Mouse (Mus musculus): ENCODE measurements around the gene 2700049A03Rik.

Gene 2700049A03Rik

DNA sequence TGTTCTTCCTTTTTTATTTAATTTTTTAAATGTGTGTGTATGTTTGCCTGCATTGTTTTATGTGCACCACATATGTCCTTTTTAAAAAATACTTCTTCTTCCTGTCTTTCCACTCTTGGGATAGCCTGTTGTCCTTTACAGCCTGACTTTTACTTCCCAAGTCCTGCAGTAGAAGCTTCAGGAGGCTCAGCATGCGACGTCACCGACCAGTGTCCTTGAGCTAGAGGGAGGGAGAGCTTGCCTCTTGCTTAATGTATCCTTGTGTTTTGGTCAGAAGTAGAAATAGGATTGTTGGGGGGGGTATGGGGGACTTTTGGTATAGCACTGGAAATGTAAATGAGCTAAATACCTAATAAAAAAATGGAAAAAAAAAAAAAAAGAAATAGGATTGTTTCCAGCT, 47.1 kb downstream of the 2700049A03Rik start:
- DNase-seq (ENCODE audit: low read depth), result no peak

DNA sequence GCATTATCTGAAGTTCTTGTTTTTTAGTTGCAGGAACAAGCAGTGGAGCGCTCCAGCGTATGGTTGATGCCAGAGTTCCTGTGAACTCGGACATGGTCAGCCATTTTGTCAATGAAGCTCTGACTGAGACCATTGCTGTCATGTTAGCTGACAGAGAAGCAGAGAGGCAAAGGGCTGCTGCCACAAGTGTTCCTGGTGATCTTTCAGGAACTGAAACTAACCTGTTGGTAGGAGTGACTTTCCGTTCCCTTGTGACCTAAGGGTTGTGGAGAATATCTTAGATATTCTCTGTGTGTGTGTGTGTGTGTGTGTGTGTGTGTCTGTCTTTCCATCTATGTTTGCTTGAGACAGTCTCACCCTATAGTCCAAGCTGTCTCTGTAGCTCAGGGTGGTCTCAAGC, 47.7 kb downstream of the 2700049A03Rik start:
- no peak for DNase-seq (ENCODE audit: low read depth)

DNA sequence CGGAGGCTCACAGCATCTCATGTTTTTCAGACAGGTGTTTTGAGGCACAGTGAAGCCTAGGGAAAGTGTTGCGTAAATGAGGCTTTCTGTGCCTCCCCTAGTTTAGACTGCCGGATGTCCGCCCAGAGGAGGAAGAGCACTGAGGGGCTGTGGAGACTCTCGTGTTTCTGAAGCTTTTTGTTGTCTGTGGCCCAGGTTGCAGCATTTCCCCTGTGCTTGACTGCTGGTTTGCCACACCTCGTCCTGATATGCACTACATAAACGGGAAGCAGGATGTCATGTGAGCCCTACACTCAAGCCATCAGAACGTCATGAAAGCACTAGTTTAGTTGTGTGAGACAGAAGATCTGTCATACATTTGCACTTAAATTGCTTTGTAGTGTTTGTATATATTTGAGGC, 56.1 kb downstream of the 2700049A03Rik start:
- DNase-seq (ENCODE audit: low read depth), result no peak

DNA sequence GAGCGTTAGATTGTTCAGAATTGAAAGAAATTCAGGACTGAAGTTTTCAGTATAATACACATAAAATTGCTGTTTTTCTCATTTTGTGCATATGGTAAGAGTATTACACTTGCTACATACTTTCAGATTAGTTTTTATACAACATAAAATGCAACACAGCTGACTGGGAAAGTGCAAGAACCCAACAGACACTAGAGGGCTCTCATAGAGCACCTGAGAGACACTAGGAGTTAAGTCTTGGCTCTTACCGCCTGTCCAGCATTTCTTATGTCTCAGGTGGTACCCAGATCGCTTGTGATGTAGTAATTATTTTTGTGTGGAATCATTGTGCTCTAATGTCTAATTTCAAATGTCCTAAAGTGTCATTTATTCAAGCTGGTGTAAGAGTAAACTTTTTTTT, 61.0 kb downstream of the 2700049A03Rik start:
- no peak for DNase-seq (ENCODE audit: low read depth)

DNA sequence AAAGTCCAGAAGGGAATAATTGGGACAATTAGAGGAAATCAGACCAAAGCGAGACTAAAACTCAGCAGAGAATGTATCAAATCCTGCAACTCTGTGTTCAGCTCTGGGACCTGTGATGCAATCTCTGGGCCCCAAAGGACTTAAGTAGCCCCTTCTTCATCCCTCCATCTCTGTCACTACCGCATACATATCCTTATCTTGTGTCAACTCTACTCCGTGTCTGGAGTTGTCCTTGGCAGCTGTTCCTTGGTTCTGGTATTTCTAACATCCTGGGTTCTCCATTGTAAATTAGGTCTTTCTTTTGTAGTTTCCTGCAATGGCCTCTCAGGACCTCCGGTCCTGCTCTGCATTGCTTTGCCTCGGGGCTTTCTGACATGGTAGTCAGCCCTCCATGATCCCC, 65.1 kb downstream of the 2700049A03Rik start:
- DNase-seq (ENCODE audit: low read depth), result no peak

DNA sequence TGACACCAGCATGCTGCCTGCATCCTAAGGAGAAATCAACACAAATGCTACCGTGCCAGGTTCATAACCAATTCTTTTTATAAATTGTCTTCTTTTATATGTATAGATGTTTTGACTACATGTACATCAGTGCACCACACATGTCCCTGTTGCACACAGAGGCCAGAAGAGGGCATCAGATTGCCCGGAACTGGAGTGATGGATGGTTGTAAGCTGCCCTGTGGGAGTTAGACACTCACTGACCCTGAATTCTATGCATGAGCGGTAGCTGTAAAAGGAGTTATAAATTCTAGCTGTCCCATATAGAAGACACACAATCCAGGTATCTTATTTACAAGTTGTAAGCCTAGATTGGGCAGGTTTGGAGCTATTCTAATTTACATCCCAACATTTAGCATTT, 67.7 kb downstream of the 2700049A03Rik start:
- no peak for DNase-seq (ENCODE audit: low read depth)

DNA sequence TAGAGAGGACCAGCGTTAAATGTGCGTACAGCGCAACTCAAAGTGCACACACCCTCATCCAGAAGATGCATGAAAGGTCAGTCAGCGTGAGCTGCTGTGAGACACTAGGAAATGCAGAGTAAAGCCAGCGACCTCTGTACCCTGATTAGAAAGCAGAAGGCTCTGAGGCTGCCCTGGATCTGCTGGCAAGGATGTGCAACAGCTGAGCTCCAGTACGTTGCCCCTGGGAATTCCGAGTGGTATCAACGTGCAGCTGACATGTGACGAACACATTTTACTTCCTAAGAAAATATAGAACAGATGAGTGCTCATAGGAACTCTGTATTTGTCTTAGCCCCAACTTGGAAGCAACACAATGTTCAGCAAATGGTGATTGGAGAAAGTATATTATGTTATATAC, 80.5 kb downstream of the 2700049A03Rik start:
- DNase-seq (ENCODE audit: low read depth), result no peak

DNA sequence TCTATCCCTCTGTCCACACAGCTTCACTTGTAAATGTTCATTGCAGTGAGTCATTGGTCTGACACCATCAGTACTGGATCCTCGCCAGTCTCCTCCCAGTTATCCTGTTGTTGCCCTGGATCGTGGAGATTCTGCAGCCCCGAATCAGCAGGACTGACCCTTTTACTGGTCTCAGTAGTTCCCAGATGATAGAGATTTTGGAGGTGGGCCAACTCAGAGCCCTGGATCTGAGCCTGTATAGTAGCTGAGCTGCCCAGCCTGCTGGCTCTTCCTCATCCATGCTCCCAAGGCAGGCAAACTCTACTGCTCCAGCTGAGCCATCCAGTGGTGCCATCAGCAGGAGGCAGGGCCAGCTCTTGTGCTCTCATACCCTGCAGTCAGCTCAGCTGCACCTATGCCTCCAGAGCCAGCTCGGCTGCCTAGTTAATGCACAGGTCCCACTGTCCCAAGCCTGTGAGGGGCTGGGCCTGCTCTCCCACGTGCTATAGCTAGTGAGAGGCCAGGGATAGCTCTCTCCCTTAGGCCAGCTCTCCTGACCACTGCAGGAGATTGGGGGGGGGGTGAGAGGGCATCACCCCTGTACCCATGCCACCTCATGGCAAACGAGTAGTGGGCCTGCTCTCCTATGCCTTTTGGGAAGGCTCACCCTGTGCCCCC, 81.3 kb downstream of the 2700049A03Rik start:
- DNase-seq (ENCODE audit: low read depth), result no peak

DNA sequence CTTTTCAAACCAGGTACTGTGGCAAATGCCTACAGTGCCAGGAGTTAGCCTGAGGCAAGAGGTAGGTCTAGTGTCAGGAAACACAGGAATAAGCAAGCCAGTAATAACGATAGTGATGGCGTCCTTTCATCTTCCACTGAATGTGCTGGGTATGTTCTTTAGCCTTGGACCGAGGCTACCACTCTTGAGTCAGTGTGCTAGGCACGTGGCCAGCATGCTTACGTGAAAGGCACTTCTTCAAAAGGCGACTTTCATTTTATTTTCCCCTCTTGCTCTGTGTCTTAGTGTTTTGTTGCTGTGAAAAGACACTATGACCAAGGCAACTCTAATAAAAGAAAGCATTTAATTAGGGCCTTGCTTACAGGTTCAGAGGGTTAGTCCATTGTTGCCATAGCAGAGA, 86.1 kb downstream of the 2700049A03Rik start:
- no peak for DNase-seq (ENCODE audit: low read depth)

DNA sequence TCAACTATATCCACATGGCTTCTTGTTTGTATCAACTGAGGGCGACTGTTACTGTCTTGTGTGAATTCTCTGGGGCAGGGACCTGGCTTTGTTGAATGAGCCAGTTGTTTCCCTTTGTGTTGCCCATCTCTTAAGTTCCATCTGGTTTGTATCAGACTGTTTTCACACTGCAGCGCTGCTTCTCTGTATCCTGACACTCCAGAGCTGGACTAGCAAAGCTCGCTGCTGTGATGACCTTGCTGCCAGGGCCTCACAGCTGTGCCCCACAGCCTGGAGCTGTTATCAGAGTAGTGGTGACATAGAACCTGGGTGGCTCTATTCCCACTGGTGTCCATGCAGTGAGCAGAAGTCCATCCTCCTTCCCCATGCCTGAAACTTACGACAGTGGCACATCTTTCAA, 91.1 kb downstream of the 2700049A03Rik start:
- no peak for DNase-seq (ENCODE audit: low read depth)

DNA sequence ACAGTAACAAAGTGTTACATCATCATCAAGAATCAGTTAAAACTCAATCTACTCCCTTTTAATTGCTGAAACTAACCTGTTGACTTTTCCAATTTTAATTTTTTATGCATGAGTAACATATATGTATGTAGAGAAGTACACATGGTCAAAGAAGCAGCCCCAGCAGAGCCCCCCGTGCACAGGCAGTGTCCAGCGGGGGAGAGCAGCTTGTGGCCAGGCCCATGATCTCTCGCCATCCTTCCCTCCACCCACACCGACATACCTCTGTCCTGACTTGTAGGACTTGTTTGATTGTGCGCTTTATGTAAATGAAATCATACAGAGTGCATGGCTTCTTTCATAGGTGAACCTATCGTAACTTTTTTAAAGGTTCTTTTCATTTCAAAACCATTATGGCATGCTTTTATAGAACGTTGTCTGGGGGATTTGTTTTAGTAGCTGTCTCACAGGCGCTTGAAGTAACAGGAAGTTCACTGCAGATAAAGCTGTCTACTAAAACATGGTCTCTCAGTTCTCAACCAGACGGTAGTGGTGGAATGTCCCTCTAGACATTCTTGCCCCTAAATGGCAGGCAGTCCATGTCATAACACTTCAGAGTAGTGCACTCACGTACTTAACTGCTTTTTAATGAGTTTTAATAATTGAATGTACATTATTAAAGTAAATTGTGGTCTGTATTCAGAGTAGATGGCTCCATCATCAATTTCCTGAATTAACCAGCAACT, 92.4 kb downstream of the 2700049A03Rik start:
- no peak for DNase-seq (ENCODE audit: low read depth)

DNA sequence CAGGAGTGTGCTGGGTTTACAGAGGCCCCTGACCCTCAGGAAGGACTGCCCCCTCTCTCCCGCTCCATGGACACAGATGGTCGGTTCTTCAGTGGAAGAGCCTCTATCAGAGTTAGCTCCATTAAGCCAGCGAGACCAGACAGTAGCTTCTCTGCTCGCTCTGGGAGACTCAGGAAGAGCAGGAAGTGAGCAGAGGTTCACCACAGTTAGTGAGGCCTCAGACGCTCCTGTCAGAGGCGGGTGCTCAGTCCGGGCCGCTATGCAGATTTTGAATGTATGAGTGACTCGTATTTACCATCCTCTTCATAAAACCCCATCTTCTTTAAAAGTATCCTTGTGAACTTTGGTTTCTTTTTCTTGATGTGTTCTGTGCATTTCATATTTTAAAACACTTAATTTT, 94.9 kb downstream of the 2700049A03Rik start:
- DNase-seq (ENCODE audit: low read depth), result no peak

DNA sequence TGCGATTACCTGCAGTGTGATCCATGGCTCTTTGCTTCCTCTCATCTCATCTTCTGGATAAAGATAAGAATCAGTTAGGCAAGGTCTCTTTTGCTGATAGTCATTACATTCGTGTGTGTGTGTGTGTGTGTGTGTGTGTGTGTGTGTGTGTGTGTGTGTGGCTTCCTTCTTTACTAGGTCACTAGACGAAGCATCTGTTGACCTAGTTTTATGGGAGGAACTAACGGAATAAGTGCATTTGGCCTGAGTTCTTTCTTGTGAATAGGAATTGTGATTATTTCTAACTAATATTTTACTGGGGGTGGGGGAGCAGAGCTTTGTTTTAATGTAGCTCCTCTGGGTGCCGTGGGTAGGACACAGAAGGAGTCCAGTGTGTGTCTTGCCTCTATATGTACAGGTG, 96.8 kb downstream of the 2700049A03Rik start:
- DNase-seq (ENCODE audit: low read depth), result no peak

DNA sequence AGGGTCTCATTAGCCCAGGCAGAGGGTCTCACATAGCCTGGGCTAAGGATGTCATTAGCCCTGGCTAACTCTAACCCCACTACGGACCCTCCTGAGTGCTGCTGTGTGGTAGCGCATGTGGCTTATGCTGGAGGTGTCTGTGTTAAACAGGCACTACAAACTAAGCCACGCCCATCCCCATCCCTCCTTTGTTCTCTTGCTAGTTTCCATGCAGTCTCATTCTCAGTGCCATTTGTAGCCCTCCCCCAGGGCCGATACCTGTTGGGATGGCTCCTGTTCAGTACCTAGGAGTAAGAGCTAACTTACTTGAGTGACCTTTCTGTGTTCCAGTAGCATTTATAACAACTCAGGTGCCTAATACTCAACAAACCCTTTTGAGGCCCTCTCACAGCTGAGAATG, 100.4 kb downstream of the 2700049A03Rik start:
- DNase-seq (ENCODE audit: low read depth), result no peak

DNA sequence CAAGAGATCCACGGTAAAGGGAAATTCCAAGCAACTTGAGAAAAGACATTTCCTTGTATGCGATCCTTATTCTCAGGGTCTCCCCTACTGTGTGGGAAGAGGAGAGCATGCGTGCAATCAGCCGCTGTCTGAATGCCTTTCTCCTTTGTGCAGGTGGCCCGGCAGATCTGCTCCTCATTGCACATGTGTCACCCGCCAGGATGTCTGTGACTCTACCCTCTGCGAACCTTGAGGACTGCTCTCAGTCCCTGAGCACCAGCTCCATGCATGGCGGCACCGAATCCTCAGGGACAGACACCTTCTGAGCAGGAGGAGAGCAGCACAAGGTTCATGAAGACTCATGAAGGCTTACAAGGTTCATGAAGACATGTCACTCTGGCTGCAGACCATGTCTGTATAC, 106.1 kb downstream of the 2700049A03Rik start:
- DNase-seq (ENCODE audit: low read depth), result no peak

DNA sequence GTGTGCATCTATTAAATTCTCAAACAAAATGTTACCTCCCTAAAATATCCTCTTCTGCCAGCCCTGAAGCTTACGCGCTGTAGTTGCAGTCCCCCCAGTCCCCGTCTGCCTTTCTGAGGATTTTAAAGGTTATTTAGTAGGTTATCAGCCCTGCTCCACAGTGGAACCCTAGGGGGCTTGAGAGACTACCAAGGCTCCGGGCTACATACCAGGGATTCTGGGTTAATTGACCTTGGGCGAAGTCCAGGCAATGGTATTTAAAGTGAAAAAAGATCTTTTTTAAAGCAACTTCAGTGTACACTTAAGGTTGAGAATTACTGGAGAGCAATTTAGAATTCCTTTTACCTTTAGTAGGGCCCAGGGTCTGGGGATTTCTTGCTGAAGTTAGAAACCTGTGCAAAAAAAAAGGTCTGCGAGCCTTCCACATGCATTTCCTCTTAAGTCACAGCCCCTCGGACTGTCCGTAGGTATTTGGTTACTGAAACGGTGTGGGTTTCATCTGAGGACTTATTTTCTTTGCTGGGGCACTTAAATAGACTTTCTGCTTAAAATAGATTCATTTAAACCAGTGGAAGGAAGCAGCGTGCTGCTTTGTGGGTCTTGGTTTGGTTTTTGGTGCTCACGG, 108.2 kb downstream of the 2700049A03Rik start:
- DNase-seq (ENCODE audit: low read depth), result no peak

DNA sequence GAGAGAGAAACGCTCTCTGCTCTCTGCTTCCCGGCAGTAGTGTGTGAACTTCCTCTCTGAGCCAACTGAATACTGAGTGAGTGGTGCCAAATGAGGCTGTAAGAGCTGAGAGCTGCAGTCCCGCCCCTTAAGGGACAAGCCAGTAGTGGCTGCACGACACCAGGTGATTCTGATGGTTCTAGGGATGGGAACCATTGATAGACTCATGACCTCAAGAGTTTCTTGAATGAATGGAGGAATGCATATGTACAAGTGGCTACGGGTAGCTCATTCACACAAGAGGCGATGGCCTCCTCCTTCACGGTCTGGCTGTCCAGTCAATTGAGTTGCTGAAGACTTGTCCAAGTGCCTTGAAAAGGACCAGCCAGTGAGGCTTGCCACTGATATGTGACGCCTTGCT, 110.5 kb downstream of the 2700049A03Rik start:
- DNase-seq (ENCODE audit: low read depth), result no peak

DNA sequence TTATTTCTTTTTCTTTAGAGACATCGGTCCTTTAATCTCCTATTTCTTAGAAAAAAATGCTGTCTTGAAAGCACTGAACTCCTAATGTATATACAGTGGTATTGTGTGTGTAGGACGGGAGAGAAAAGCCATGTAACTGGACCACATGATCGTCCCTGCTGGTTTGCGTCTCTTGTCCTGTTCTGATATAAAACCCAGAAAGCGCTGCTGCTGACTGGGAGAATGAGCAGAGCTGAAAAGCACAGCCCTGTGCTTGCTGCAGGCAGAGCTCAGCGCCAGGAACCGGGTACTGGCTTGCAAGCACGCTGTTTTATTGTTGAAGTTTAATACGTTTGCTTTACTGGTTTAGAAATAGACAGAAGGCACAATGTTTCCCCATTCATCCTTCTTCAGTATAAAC, 112.7 kb downstream of the 2700049A03Rik start:
- DNase-seq (ENCODE audit: low read depth), result no peak

DNA sequence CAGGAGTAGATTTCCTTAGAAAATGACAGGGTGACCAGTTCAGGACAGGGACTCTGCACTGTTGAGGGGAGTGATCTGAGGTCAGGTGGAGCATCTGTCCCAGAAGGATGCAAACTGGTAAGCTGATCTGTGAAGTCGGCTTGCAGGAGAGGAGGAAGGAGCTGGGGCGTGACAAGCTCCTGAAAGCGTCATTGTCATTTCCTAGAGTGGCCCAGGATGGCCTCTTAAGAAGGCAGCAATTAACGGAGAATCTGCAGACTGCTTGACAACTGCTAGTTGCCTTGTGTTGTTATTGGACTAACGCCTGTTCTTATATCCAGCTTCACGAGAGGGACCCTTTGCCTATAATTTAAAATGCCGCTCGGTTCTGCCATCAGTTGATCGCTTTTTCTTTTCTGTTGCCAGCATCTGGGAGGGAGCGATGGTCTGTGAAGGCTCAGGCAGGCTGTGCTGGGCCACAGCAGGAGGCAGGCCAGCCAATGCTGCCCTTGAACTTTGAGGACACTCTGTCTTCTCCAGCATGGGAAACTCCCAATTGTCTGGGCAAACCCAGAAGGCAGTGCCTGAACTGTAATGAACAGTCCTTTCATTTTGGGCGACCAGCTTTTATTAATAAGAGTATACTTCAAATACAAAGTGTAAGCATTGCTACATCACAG, 116.0 kb downstream of the 2700049A03Rik start:
- DNase-seq (ENCODE audit: low read depth), result no peak

DNA sequence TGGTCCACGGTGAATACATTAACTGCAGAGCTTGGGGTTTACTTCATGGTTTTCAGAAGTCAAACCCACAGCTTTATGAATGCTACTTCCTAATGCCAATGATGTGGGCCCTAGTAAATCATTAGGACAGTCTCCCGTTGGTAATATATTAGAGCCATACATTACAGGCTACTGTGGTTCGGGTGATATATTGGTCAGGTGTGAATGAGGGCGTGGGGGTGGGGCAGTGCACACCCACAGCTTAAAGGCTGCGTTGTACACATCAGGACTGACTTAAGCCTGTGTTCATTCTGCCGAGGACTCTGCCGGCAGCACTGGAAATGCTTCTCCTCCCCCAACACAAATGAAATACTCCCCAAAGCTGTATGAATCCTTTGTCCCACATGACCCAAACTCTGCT, 118.1 kb downstream of the 2700049A03Rik start:
- DNase-seq (ENCODE audit: low read depth), result no peak

DNA sequence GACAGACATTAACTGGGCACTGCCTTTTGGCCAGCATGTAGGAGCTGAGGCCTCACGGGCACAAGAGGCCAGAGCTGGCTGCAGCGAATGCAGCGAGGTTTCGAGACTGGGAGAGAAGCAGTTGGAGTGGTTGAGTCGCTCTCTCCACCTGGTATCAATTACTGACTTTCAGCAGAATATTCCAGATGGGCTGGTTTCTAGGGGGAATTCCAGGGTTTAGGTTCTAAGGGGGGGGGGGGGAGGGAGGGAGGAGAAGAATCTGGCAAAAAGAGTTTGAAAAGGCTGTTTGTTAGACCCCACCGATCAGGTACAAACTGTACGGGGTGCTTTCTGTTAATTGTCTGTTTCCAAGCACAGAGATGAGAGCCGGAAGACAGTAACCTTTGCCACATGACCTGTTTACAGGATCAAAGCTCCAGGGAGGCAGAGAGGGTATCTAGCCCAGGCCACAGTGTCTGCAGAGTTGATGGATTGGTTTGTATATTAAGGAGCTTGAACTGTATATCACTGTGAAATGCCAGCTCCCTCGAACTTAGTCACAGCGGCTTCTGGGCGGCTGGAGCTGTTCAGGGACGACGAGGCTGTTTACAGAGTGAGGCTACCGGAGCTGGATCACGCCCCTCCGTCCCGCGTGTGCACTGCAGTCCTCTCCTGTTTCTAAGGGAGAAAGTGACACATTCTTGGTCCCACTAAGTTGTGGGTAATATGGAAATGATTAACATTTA, 121.7 kb downstream of the 2700049A03Rik start:
- DNase-seq (ENCODE audit: low read depth), result no peak

DNA sequence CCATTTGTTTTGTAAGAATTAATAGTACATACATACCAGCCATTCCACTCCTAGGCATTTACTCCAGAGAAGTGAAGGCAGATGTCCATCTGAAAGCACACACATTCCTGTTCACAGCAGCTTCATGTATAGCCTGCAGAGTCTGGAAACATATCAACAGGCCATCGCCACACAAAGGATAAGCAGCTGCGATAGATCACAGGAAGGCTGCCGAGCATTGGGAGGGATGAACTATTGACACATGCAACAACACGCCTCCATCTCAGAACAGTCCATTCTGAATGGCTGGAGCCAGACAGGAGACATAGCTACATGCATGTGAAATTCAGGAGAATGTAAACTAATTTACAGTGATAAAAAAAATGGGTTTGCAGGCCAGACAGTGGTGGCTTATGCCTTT, 127.6 kb downstream of the 2700049A03Rik start:
- no peak for DNase-seq (ENCODE audit: low read depth)
